Mouse (Mus musculus): ENCODE results near the gene 2010300C02Rik. TPM values are rescaled to one million over a fixed set of nuclear protein-coding genes. Genes with fewer than 3 reads are reported as not detected.

2010300C02Rik gene
- polyA plus RNA-seq, 1 experiment from 2014 or later, result 1.9 TPM

- Histone ChIP-seq H3K4me3 (replicated peaks; ENCODE audit: low read depth, low read length) (no peak overlapping the region), H3K36me3 (ENCODE audit: control insufficient read depth, insufficient read depth, low read length) (no peaks in the 10 kb centered on the region), H3K9ac (replicated peaks; ENCODE audit: low read length) (no peak overlapping the region), H3K4me1 (ENCODE audit: control insufficient read depth, insufficient read depth, low read length) (no peaks in the 10 kb centered on the region), H3K27me3 (ENCODE audit: control insufficient read depth, insufficient read depth, low read length) (no peaks in the 10 kb centered on the region), H3K9me3 (ENCODE audit: control insufficient read depth, low read length) (no peaks in the 10 kb centered on the region), H3K4me2 (ENCODE audit: low read length) (no peak overlapping the region), H3K27ac (replicated peaks; ENCODE audit: low read depth, low read length) (no peak overlapping the region)
- no peak for ATAC-seq (ENCODE audit: low FRiP score, low TSS enrichment)
- DNase-seq, result no peak
- 86% methylated on average over 6 of the region's 6 CpGs for WGBS
These were observed 88.4 kb downstream of the 2010300C02Rik start for GRCm38 (mm10) chr1:37631456-37631855.

- no peaks in the 10 kb centered on the region for H3K36me3 ChIP-seq (ENCODE audit: control insufficient read depth, insufficient read depth, low read length)
- no peak overlapping the region for H3K4me2 ChIP-seq (ENCODE audit: low read length)
- ATAC-seq (ENCODE audit: low FRiP score, low TSS enrichment) (no peak), DNase-seq (no peak)
- H3K9ac ChIP-seq (replicated peaks; ENCODE audit: low read length), result no peak overlapping the region
- H3K4me1 ChIP-seq (ENCODE audit: control insufficient read depth, insufficient read depth, low read length), result no peaks in the 10 kb centered on the region
- H3K4me3 ChIP-seq (replicated peaks; ENCODE audit: low read depth, low read length), result no peak overlapping the region
- 86% methylated on average over 10 of the region's 10 CpGs for WGBS
- H3K27ac ChIP-seq (replicated peaks; ENCODE audit: low read depth, low read length), result no peak overlapping the region
- no peaks in the 10 kb centered on the region for H3K27me3 ChIP-seq (ENCODE audit: control insufficient read depth, insufficient read depth, low read length)
- H3K9me3 ChIP-seq (ENCODE audit: control insufficient read depth, low read length), result no peaks in the 10 kb centered on the region
These were observed 89.3 kb downstream of the 2010300C02Rik start for GRCm38 (mm10) chr1:37630412-37631210.

- no peak overlapping the region for H3K4me3 ChIP-seq (replicated peaks; ENCODE audit: low read depth, low read length)
- DNase-seq, result no peak
- WGBS, result 97% methylated on average over 5 of the region's 5 CpGs
- no peaks in the 10 kb centered on the region for H3K4me1 ChIP-seq (ENCODE audit: control insufficient read depth, insufficient read depth, low read length)
- H3K27me3 ChIP-seq (ENCODE audit: control insufficient read depth, insufficient read depth, low read length), result no peaks in the 10 kb centered on the region
- H3K9ac ChIP-seq (replicated peaks; ENCODE audit: low read length), result no peak overlapping the region
- ATAC-seq (ENCODE audit: low FRiP score, low TSS enrichment), result no peak
- no peaks in the 10 kb centered on the region for H3K36me3 ChIP-seq (ENCODE audit: control insufficient read depth, insufficient read depth, low read length)
- H3K4me2 ChIP-seq (ENCODE audit: low read length), result no peak overlapping the region
- no peaks in the 10 kb centered on the region for H3K9me3 ChIP-seq (ENCODE audit: control insufficient read depth, low read length)
- no peak overlapping the region for H3K27ac ChIP-seq (replicated peaks; ENCODE audit: low read depth, low read length)
These were observed 90.0 kb downstream of the 2010300C02Rik start for GRCm38 (mm10) chr1:37629876-37630275.

- H3K9ac ChIP-seq (replicated peaks; ENCODE audit: low read length), result no peak overlapping the region
- WGBS, result 79% methylated on average over 6 of the region's 6 CpGs
- ATAC-seq (ENCODE audit: low FRiP score, low TSS enrichment) (no peak), DNase-seq (no peak)
- no peaks in the 10 kb centered on the region for H3K4me1 ChIP-seq (ENCODE audit: control insufficient read depth, insufficient read depth, low read length)
- H3K36me3 ChIP-seq (ENCODE audit: control insufficient read depth, insufficient read depth, low read length), result no peaks in the 10 kb centered on the region
- no peak overlapping the region for H3K27ac ChIP-seq (replicated peaks; ENCODE audit: low read depth, low read length)
- no peak overlapping the region for H3K4me2 ChIP-seq (ENCODE audit: low read length)
- H3K9me3 ChIP-seq (ENCODE audit: control insufficient read depth, low read length), result no peaks in the 10 kb centered on the region
- H3K27me3 ChIP-seq (ENCODE audit: control insufficient read depth, insufficient read depth, low read length), result no peaks in the 10 kb centered on the region
- no peak overlapping the region for H3K4me3 ChIP-seq (replicated peaks; ENCODE audit: low read depth, low read length)
These were observed 91.1 kb downstream of the 2010300C02Rik start for GRCm38 (mm10) chr1:37628749-37629148.

- Histone ChIP-seq H3K4me3 (replicated peaks; ENCODE audit: low read depth, low read length) (no peak overlapping the region), H3K9ac (replicated peaks; ENCODE audit: low read length) (no peak overlapping the region), H3K27ac (replicated peaks; ENCODE audit: low read depth, low read length) (no peak overlapping the region), H3K9me3 (ENCODE audit: control insufficient read depth, low read length) (no peaks in the 10 kb centered on the region), H3K36me3 (ENCODE audit: control insufficient read depth, insufficient read depth, low read length) (no peaks in the 10 kb centered on the region), H3K4me2 (ENCODE audit: low read length) (no peak overlapping the region), H3K27me3 (ENCODE audit: control insufficient read depth, insufficient read depth, low read length) (no peaks in the 10 kb centered on the region), H3K4me1 (ENCODE audit: control insufficient read depth, insufficient read depth, low read length) (no peaks in the 10 kb centered on the region)
- 82% methylated on average over 17 of the region's 17 CpGs for WGBS
- ATAC-seq (ENCODE audit: low FRiP score, low TSS enrichment) (no peak), DNase-seq (no peak)
These were observed 95.7 kb downstream of the 2010300C02Rik start for GRCm38 (mm10) chr1:37624185-37624584.

- Histone ChIP-seq H3K9ac (replicated peaks; ENCODE audit: low read length) (no peak overlapping the region), H3K4me1 (ENCODE audit: control insufficient read depth, insufficient read depth, low read length) (no peaks in the 10 kb centered on the region), H3K27ac (replicated peaks; ENCODE audit: low read depth, low read length) (no peak overlapping the region), H3K27me3 (ENCODE audit: control insufficient read depth, insufficient read depth, low read length) (no peaks in the 10 kb centered on the region), H3K36me3 (ENCODE audit: control insufficient read depth, insufficient read depth, low read length) (no peaks in the 10 kb centered on the region), H3K4me3 (replicated peaks; ENCODE audit: low read depth, low read length) (no peak overlapping the region), H3K4me2 (ENCODE audit: low read length) (no peak overlapping the region), H3K9me3 (ENCODE audit: control insufficient read depth, low read length) (no peaks in the 10 kb centered on the region)
- ATAC-seq (ENCODE audit: low FRiP score, low TSS enrichment) (no peak), DNase-seq (no peak)
- 69% methylated on average over 6 of the region's 6 CpGs for WGBS
These were observed 97.8 kb downstream of the 2010300C02Rik start for GRCm38 (mm10) chr1:37622049-37622448.

- H3K9me3 ChIP-seq (ENCODE audit: control insufficient read depth, low read length), result no peaks in the 10 kb centered on the region
- no peaks in the 10 kb centered on the region for H3K36me3 ChIP-seq (ENCODE audit: control insufficient read depth, insufficient read depth, low read length)
- H3K4me2 ChIP-seq (ENCODE audit: low read length), result no peak overlapping the region
- DNase-seq (no peak), ATAC-seq (ENCODE audit: low FRiP score, low TSS enrichment) (no peak)
- no peak overlapping the region for H3K4me3 ChIP-seq (replicated peaks; ENCODE audit: low read depth, low read length)
- H3K27ac ChIP-seq (replicated peaks; ENCODE audit: low read depth, low read length), result no peak overlapping the region
- H3K27me3 ChIP-seq (ENCODE audit: control insufficient read depth, insufficient read depth, low read length), result no peaks in the 10 kb centered on the region
- no peak overlapping the region for H3K9ac ChIP-seq (replicated peaks; ENCODE audit: low read length)
- H3K4me1 ChIP-seq (ENCODE audit: control insufficient read depth, insufficient read depth, low read length), result no peaks in the 10 kb centered on the region
- 61% methylated on average over 1 of the region's 1 CpGs for WGBS
These were observed 100.3 kb downstream of the 2010300C02Rik start for GRCm38 (mm10) chr1:37619542-37619941.

- no peaks in the 10 kb centered on the region for H3K4me1 ChIP-seq (ENCODE audit: control insufficient read depth, insufficient read depth, low read length)
- no peak for ATAC-seq (ENCODE audit: low FRiP score, low TSS enrichment)
- H3K9ac ChIP-seq (replicated peaks; ENCODE audit: low read length), result no peak overlapping the region
- H3K9me3 ChIP-seq (ENCODE audit: control insufficient read depth, low read length), result no peaks in the 10 kb centered on the region
- H3K36me3 ChIP-seq (ENCODE audit: control insufficient read depth, insufficient read depth, low read length), result no peaks in the 10 kb centered on the region
- no peaks in the 10 kb centered on the region for H3K27me3 ChIP-seq (ENCODE audit: control insufficient read depth, insufficient read depth, low read length)
- DNase-seq, result no peak
- H3K4me2 ChIP-seq (ENCODE audit: low read length), result no peak overlapping the region
- WGBS, result 80% methylated on average over 5 of the region's 5 CpGs
- H3K27ac ChIP-seq (replicated peaks; ENCODE audit: low read depth, low read length), result no peak overlapping the region
- no peak overlapping the region for H3K4me3 ChIP-seq (replicated peaks; ENCODE audit: low read depth, low read length)
These were observed 102.8 kb downstream of the 2010300C02Rik start for GRCm38 (mm10) chr1:37617047-37617446.

- H3K9me3 ChIP-seq (ENCODE audit: control insufficient read depth, low read length), result no peaks in the 10 kb centered on the region
- no peak overlapping the region for H3K9ac ChIP-seq (replicated peaks; ENCODE audit: low read length)
- no peak overlapping the region for H3K27ac ChIP-seq (replicated peaks; ENCODE audit: low read depth, low read length)
- H3K4me1 ChIP-seq (ENCODE audit: control insufficient read depth, insufficient read depth, low read length), result no peaks in the 10 kb centered on the region
- no peaks in the 10 kb centered on the region for H3K27me3 ChIP-seq (ENCODE audit: control insufficient read depth, insufficient read depth, low read length)
- no peak overlapping the region for H3K4me2 ChIP-seq (ENCODE audit: low read length)
- DNase-seq (no peak), ATAC-seq (ENCODE audit: low FRiP score, low TSS enrichment) (no peak)
- H3K36me3 ChIP-seq (ENCODE audit: control insufficient read depth, insufficient read depth, low read length), result no peaks in the 10 kb centered on the region
- WGBS, result 20% methylated on average over 4 of the region's 4 CpGs
- no peak overlapping the region for H3K4me3 ChIP-seq (replicated peaks; ENCODE audit: low read depth, low read length)
These were observed 103.3 kb downstream of the 2010300C02Rik start for GRCm38 (mm10) chr1:37616569-37616968.
